Mouse (Mus musculus) ovary, postnatal 10 days (tissue): ENCODE measurements at regions not wholly inside any gene's neighbourhood (a gene's known extent, or its start where the extent isn't known, plus 50 kb on each side); places are given as distances from the start of the nearest gene placed in this dataset.

Source experiments
- DNase-seq: peaks from one replicate; pipeline ENCODE4 v3.0.0; 2022; ENCODE audit warnings: low spot score

- no peak for DNase-seq
Measured at GRCm38 (mm10) chr14:76297864-76298263, 116.9 kb upstream of the Tsc22d1 start.

- no peak for DNase-seq
Measured at GRCm38 (mm10) chr14:76302322-76302991, 112.3 kb upstream of the Tsc22d1 start.

- no peak for DNase-seq
Measured at GRCm38 (mm10) chr14:76307603-76308002, 107.2 kb upstream of the Tsc22d1 start.

GRCm38 (mm10) chr14:76308188-76308812 lies 106.5 kb upstream of the Tsc22d1 start:
- no peak for DNase-seq

- DNase-seq: no peak
Measured at GRCm38 (mm10) chr14:76309606-76310005, 105.2 kb upstream of the Tsc22d1 start.

GRCm38 (mm10) chr14:76310278-76310677 lies 104.5 kb upstream of the Tsc22d1 start:
- peak; percentile 13 for DNase-seq

- no peak for DNase-seq
Measured at GRCm38 (mm10) chr14:76313424-76314190, 101.2 kb upstream of the Tsc22d1 start.

GRCm38 (mm10) chr14:76318438-76318837 lies 96.3 kb upstream of the Tsc22d1 start:
- DNase-seq: no peak

GRCm38 (mm10) chr14:76324246-76324645 lies 90.5 kb upstream of the Tsc22d1 start:
- no peak for DNase-seq

- DNase-seq: no peak
Measured at GRCm38 (mm10) chr14:76329983-76330382, 84.8 kb upstream of the Tsc22d1 start.

GRCm38 (mm10) chr14:76331497-76332335 lies 83.0 kb upstream of the Tsc22d1 start:
- no peak for DNase-seq

- no peak for DNase-seq
Measured at GRCm38 (mm10) chr14:76332336-76332703, 82.4 kb upstream of the Tsc22d1 start.

- no peak for DNase-seq
Measured at GRCm38 (mm10) chr14:76340789-76341188, 74.0 kb upstream of the Tsc22d1 start.

GRCm38 (mm10) chr14:76341226-76341625 lies 73.5 kb upstream of the Tsc22d1 start:
- DNase-seq: no peak

GRCm38 (mm10) chr14:76351856-76352255 lies 62.9 kb upstream of the Tsc22d1 start:
- DNase-seq: no peak

- no peak for DNase-seq
Measured at GRCm38 (mm10) chr14:76356161-76356560, 58.6 kb upstream of the Tsc22d1 start.

- DNase-seq: no peak
Measured at GRCm38 (mm10) chr14:76359837-76360410, 54.8 kb upstream of the Tsc22d1 start.

GRCm38 (mm10) chr14:76364034-76364433 lies 50.7 kb upstream of the Tsc22d1 start:
- DNase-seq: no peak
